ENCODE assay signal across 9 mouse cellular contexts in genomic region chr13:103476328-103476727, GRCm38 (mm10).
"Had no signal": no experiment of that assay in that cellular context is flagged by ENCODE, and none has a peak within 500 bp of the region (broad histone marks: within the 10 kb centered on the region; RNA-seq: fewer than 3 reads in every experiment).

No protein-coding gene starts in this region.

- DNase-seq: lung, adult 18-20 months; lung, embryonic 14.5 days; lung, postnatal 10 days; lung, postnatal 4 days; midbrain, embryonic 14.5 days; right cerebral cortex, postnatal 14 days; thymus, adult 2 months; thymus, postnatal 25 days; thymus, postnatal 4 days had no signal
